Mouse (Mus musculus): Measurements from ENCODE around the gene Gm11099.

DNA sequence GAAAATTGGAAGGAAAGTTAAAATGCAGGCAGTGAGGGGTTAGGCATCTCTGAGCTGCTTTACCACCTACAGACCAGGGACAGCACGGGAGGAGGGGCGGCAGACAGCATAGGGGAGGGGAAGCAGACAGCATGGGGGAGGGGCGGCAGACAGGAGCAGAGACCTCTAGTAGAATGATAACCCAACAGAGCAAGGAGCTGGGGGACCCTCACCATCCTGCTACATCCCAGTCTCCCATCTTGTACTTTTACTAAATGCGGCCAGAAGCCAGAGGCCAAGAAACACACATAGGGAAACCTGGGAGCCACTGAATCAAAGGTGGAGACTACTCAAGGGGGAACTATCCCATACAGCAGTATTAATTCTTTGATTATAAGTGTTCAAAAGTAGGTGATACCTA lies 59.1 kb downstream of the Gm11099 start:
- TF ChIP-seq CTCF (IDR thresholded peaks at IDR 0.05; ENCODE audit: low read depth) (no peak), EP300 (IDR thresholded peaks at IDR 0.05; ENCODE audit: low read depth) (no peak)
